Mouse (Mus musculus): ENCODE measurements around the gene Adcy1. TPM values are rescaled to one million over a fixed set of nuclear protein-coding genes. Genes with fewer than 3 reads are reported as not detected.

Gene Adcy1
- total and polyA plus RNA-seq, 2 experiments from 2014 or later, result 12.6 to 142 TPM

- no peak overlapping the region for H3K27ac ChIP-seq (ENCODE audit: low read depth, low read length)
These were observed 45.8 kb downstream of the Adcy1 start for GRCm38 (mm10) chr11:7109131-7109530.

GRCm38 (mm10) chr11:7113046-7113445, 49.8 kb downstream of the Adcy1 start:
- H3K36me3 ChIP-seq (ENCODE audit: insufficient read depth, low read length), result peaks cover 6% of the 10 kb centered on the region; the same call in 1 of the 2 replicates
- ATAC-seq (ENCODE audit: low FRiP score), result 0 out of 2 replicates have a peak, but pooled peaks have one; percentile 14
- H3K9ac ChIP-seq (replicated peaks; ENCODE audit: low read length, poor library complexity, severe bottlenecking), result no peak overlapping the region
- 62% methylated on average over 4 of the region's 4 CpGs for WGBS
- H3K9me3 ChIP-seq (ENCODE audit: low read length), result no peaks in the 10 kb centered on the region
- no peak for DNase-seq (ENCODE audit: low spot score)
- 0 out of 2 replicates have a peak, but pooled peaks cover 7% of the 10 kb centered on the region for H3K4me1 ChIP-seq (ENCODE audit: insufficient read depth, low read length)
- H3K4me2 ChIP-seq (ENCODE audit: low read depth, low read length, poor library complexity, severe bottlenecking), result no peak overlapping the region
- H3K27ac ChIP-seq (ENCODE audit: low read depth, low read length), result 0 out of 2 replicates have a peak overlapping the region, but pooled peaks have one; percentile 38
- no peak overlapping the region for H3K4me3 ChIP-seq (ENCODE audit: low read depth, low read length)
- no peaks in the 10 kb centered on the region for H3K27me3 ChIP-seq (ENCODE audit: insufficient read depth, low read length)
- TF ChIP-seq CTCF (IDR thresholded peaks at IDR 0.05), result no peak

More at GRCm38 (mm10) chr11:7109131-7109530, 45.8 kb downstream of the Adcy1 start:
- no peak for TF ChIP-seq CTCF (IDR thresholded peaks at IDR 0.05)
- Histone ChIP-seq H3K9me3 (ENCODE audit: low read length) (no peaks in the 10 kb centered on the region), H3K36me3 (ENCODE audit: insufficient read depth, low read length) (peaks cover 6% of the 10 kb centered on the region; the same call in 1 of the 2 replicates), H3K4me3 (ENCODE audit: low read depth, low read length) (no peak overlapping the region), H3K9ac (replicated peaks; ENCODE audit: low read length, poor library complexity, severe bottlenecking) (no peak overlapping the region), H3K27me3 (ENCODE audit: insufficient read depth, low read length) (no peaks in the 10 kb centered on the region), H3K4me2 (ENCODE audit: low read depth, low read length, poor library complexity, severe bottlenecking) (no peak overlapping the region), H3K4me1 (ENCODE audit: insufficient read depth, low read length) (0 out of 2 replicates have a peak, but pooled peaks cover 7% of the 10 kb centered on the region)
- DNase-seq (ENCODE audit: low spot score) (no peak), ATAC-seq (ENCODE audit: low FRiP score) (no peak)
- WGBS, result 81% methylated on average over 4 of the region's 4 CpGs

GRCm38 (mm10) chr11:7113687-7114086, 50.4 kb downstream of the Adcy1 start:
- Histone ChIP-seq H3K27ac (ENCODE audit: low read depth, low read length) (peak overlapping the region; percentile 38; the same call in 1 of the 2 replicates), H3K9ac (replicated peaks; ENCODE audit: low read length, poor library complexity, severe bottlenecking) (no peak overlapping the region), H3K27me3 (ENCODE audit: insufficient read depth, low read length) (no peaks in the 10 kb centered on the region), H3K4me1 (ENCODE audit: insufficient read depth, low read length) (0 out of 2 replicates have a peak, but pooled peaks cover 7% of the 10 kb centered on the region), H3K9me3 (ENCODE audit: low read length) (no peaks in the 10 kb centered on the region), H3K36me3 (ENCODE audit: insufficient read depth, low read length) (peaks cover 6% of the 10 kb centered on the region; the same call in 1 of the 2 replicates), H3K4me2 (ENCODE audit: low read depth, low read length, poor library complexity, severe bottlenecking) (no peak overlapping the region), H3K4me3 (ENCODE audit: low read depth, low read length) (no peak overlapping the region)
- 39% methylated on average over 5 of the region's 6 CpGs for WGBS
- DNase-seq (ENCODE audit: low spot score), result no peak
- ATAC-seq (ENCODE audit: low FRiP score), result no peak
- TF ChIP-seq CTCF (IDR thresholded peaks at IDR 0.05), result no peak

GRCm38 (mm10) chr11:7114312-7114711, 51.0 kb downstream of the Adcy1 start:
- WGBS, result 64% methylated on average over 9 of the region's 9 CpGs
- ATAC-seq (ENCODE audit: low FRiP score), result no peak
- H3K4me3 ChIP-seq (ENCODE audit: low read depth, low read length), result no peak overlapping the region
- H3K27me3 ChIP-seq (ENCODE audit: insufficient read depth, low read length), result no peaks in the 10 kb centered on the region
- no peak overlapping the region for H3K4me2 ChIP-seq (ENCODE audit: low read depth, low read length, poor library complexity, severe bottlenecking)
- no peak for TF ChIP-seq CTCF (IDR thresholded peaks at IDR 0.05)
- no peak overlapping the region for H3K27ac ChIP-seq (ENCODE audit: low read depth, low read length)
- DNase-seq (ENCODE audit: low spot score), result peak; percentile 15
- H3K9ac ChIP-seq (replicated peaks; ENCODE audit: low read length, poor library complexity, severe bottlenecking), result no peak overlapping the region
- no peaks in the 10 kb centered on the region for H3K9me3 ChIP-seq (ENCODE audit: low read length)
- peaks cover 2% of the 10 kb centered on the region; the same call in 1 of the 2 replicates for H3K36me3 ChIP-seq (ENCODE audit: insufficient read depth, low read length)
- H3K4me1 ChIP-seq (ENCODE audit: insufficient read depth, low read length), result 0 out of 2 replicates have a peak, but pooled peaks cover 7% of the 10 kb centered on the region

- Histone ChIP-seq H3K9ac (replicated peaks; ENCODE audit: low read length, poor library complexity, severe bottlenecking) (no peak overlapping the region), H3K4me3 (ENCODE audit: low read depth, low read length) (no peak overlapping the region), H3K9me3 (ENCODE audit: low read length) (no peaks in the 10 kb centered on the region), H3K27me3 (ENCODE audit: insufficient read depth, low read length) (no peaks in the 10 kb centered on the region), H3K36me3 (ENCODE audit: insufficient read depth, low read length) (no peaks in the 10 kb centered on the region), H3K4me1 (ENCODE audit: insufficient read depth, low read length) (0 out of 2 replicates have a peak, but pooled peaks cover 7% of the 10 kb centered on the region), H3K4me2 (ENCODE audit: low read depth, low read length, poor library complexity, severe bottlenecking) (no peak overlapping the region), H3K27ac (ENCODE audit: low read depth, low read length) (no peak overlapping the region)
- ATAC-seq (ENCODE audit: low FRiP score), result no peak
- no peak for TF ChIP-seq CTCF (IDR thresholded peaks at IDR 0.05)
- WGBS, result 55% methylated on average over 2 of the region's 2 CpGs
- no peak for DNase-seq (ENCODE audit: low spot score)
These were observed 53.4 kb downstream of the Adcy1 start for GRCm38 (mm10) chr11:7116647-7117046.

GRCm38 (mm10) chr11:7129319-7130051, 66.2 kb downstream of the Adcy1 start:
- no peak overlapping the region for H3K27ac ChIP-seq (ENCODE audit: low read depth, low read length)
- no peaks in the 10 kb centered on the region for H3K4me1 ChIP-seq (ENCODE audit: insufficient read depth, low read length)
- no peaks in the 10 kb centered on the region for H3K27me3 ChIP-seq (ENCODE audit: insufficient read depth, low read length)
- no peak overlapping the region for H3K9ac ChIP-seq (replicated peaks; ENCODE audit: low read length, poor library complexity, severe bottlenecking)
- ATAC-seq (ENCODE audit: low FRiP score) (no peak), DNase-seq (ENCODE audit: low spot score) (no peak)
- TF ChIP-seq CTCF (IDR thresholded peaks at IDR 0.05), result no peak
- no peak overlapping the region for H3K4me3 ChIP-seq (ENCODE audit: low read depth, low read length)
- H3K9me3 ChIP-seq (ENCODE audit: low read length), result no peaks in the 10 kb centered on the region
- no peak overlapping the region for H3K4me2 ChIP-seq (ENCODE audit: low read depth, low read length, poor library complexity, severe bottlenecking)
- WGBS, result 66% methylated on average over 8 of the region's 8 CpGs
- H3K36me3 ChIP-seq (ENCODE audit: insufficient read depth, low read length), result peaks cover 9% of the 10 kb centered on the region; the same call in 1 of the 2 replicates
